Mouse (Mus musculus) heart, adult 2 months (tissue): ENCODE data around the gene N4bp3. TPM values are rescaled to one million over a fixed set of nuclear protein-coding genes. Genes with fewer than 3 reads are reported as not detected.
A peak's percentile ranks its signal among the peaks of the same experiment; 100 is the strongest.
"Not testable (repeated sequence)": the region's sequence is repeated elsewhere in the genome, so short reads cannot be mapped to it uniquely, and the experiment has no call there.

Experiments used
- DNase-seq, 2 experiments: peaks; one replicate each; pipeline ENCODE4 v3.0.0; 2021
- H3K27ac ChIP-seq: fragments of 200-600 bp; 2 replicates; pipeline ENCODE4 v1.8.1; 2022
- H3K27me3 ChIP-seq: fragments of 200-500 bp; 2 replicates; pipeline ENCODE4 v1.6.1; 2012; ENCODE audit warnings: mild to moderate bottlenecking, low read length, inconsistent platforms, mixed read lengths; ENCODE audit not compliant: control insufficient read depth, insufficient read depth
- H3K36me3 ChIP-seq: fragments of 200-500 bp; 2 replicates; pipeline ENCODE4 v1.6.1; 2012; ENCODE audit warnings: low read length, inconsistent platforms; ENCODE audit not compliant: control insufficient read depth, insufficient read depth
- H3K4me1 ChIP-seq: fragments of 200-500 bp; 2 replicates; pipeline ENCODE4 v1.6.1; 2011; ENCODE audit warnings: low read length; ENCODE audit not compliant: control insufficient read depth, insufficient read depth
- H3K4me3 ChIP-seq: fragments of 200-600 bp; 2 replicates; pipeline ENCODE4 v1.8.1; 2022
- H3K79me2 ChIP-seq: fragments of 200-500 bp; replicated peaks from 2 replicates; pipeline ENCODE4 v1.6.1; 2012; ENCODE audit warnings: mild to moderate bottlenecking, inconsistent platforms, low read length, moderate library complexity, mixed read lengths; ENCODE audit not compliant: control insufficient read depth, insufficient read depth
- H3K9ac ChIP-seq: fragments of 200-500 bp; 2 replicates; pipeline ENCODE4 v1.6.1; 2012; ENCODE audit warnings: low read depth, mild to moderate bottlenecking, control low read depth, inconsistent platforms, low read length, mixed read lengths
- CTCF ChIP-seq: fragments of 200-600 bp; IDR thresholded peaks from 2 replicates; pipeline ENCODE4 v1.8.1; 2022; ENCODE audit warnings: antibody characterized with exemption, mild to moderate bottlenecking, moderate library complexity
- EP300 ChIP-seq: fragments of 200-500 bp; IDR thresholded peaks from 2 replicates; pipeline ENCODE4 v1.6.1; 2011; ENCODE audit warnings: low read depth, low read length, control low read depth; ENCODE audit not compliant: insufficient read depth
- POLR2A ChIP-seq: fragments of 200-500 bp; IDR thresholded peaks from 2 replicates; pipeline ENCODE4 v1.6.1; 2011; ENCODE audit warnings: mild to moderate bottlenecking, low read depth, low read length, control low read depth; ENCODE audit not compliant: insufficient read depth
- WGBS: fragments of 180-500 bp; shearing (Covaris S2); methylation state at CpG from one replicate; pipeline ENCODE4 v1.1.7; 2018; 5-methylcytosine and 5-hydroxymethylcytosine counted together
- intact Hi-C: fragments of 180-260 bp; cut with DNase I; formaldehyde crosslinking; loops from one replicate; pipeline ENCODE4 v1.15.1; 2025
- polyA plus RNA-seq: library from polyadenylated mRNA; depleted of rRNA; stranded (reverse); fragments of >200 nt; gene quantifications from 2 replicates; pipeline ENCODE4 v1.2.3, GENCODE M21; 2012
- total RNA-seq, 2 experiments: library from RNA; stranded (reverse); gene quantifications; 2 replicates each; pipeline ENCODE4 v1.2.3; 2021

N4bp3 gene
- total and polyA plus RNA-seq, 3 experiments = 8.2 to 10.7 (median 10.2) TPM

- no peaks in the 10 kb centered on the region; the same call in 1 of the 2 replicates for H3K4me1 ChIP-seq
- no peaks in the 10 kb centered on the region for H3K79me2 ChIP-seq
- no peak overlapping the region for H3K9ac ChIP-seq
- H3K4me3 ChIP-seq = no peak overlapping the region
- no peak overlapping the region for H3K27ac ChIP-seq
- intact Hi-C loops = loop anchor here (2.0 kb wide), 1 partner anchor 13 kb away; the partner anchor contains the start of gene Rmnd5b
- H3K36me3 ChIP-seq = no peaks in the 10 kb centered on the region
- TF ChIP-seq CTCF = no peak
- no peak for TF ChIP-seq POLR2A
- TF ChIP-seq EP300 = no peak
- DNase-seq = no peak
- WGBS = 98% methylated on average over 2 of the region's 2 CpGs
- H3K27me3 ChIP-seq = no peaks in the 10 kb centered on the region
Measured at GRCm38 (mm10) chr11:51621776-51622175, 28.9 kb downstream of the N4bp3 start.

- Histone ChIP-seq H3K79me2 (no peaks in the 10 kb centered on the region), H3K27me3 (no peaks in the 10 kb centered on the region), H3K27ac (peak overlapping the region; percentile 69), H3K36me3 (no peaks in the 10 kb centered on the region), H3K9ac (peak overlapping the region; percentile 81), H3K4me3 (peak overlapping the region; percentile 67), H3K4me1 (peaks cover 3% of the 10 kb centered on the region)
- WGBS = 2% methylated on average over 11 of the region's 11 CpGs
- intact Hi-C loops = loop anchor here (2.0 kb wide), 1 partner anchor 15 kb away; the partner anchor contains the start of gene Rmnd5b
- TF ChIP-seq POLR2A (no peak), CTCF (no peak), EP300 (no peak)
- DNase-seq = no peak
Measured at GRCm38 (mm10) chr11:51620084-51620483, 30.6 kb downstream of the N4bp3 start.

GRCm38 (mm10) chr11:51619409-51620060 lies 31.1 kb downstream of the N4bp3 start, which contains the start of gene Nhp2:
TSS of gene Nhp2 (plus strand) at chr11:51619735.
- intact Hi-C loops = loop anchor here (2.0 to 5.0 kb wide), 3 partner anchors 15 to 138 kb away; partner anchors contain the start of gene Rmnd5b
- Histone ChIP-seq H3K4me3 (peak within 1 kb of the TSS; percentile 67), H3K27me3 (no peaks in the 10 kb centered on the region), H3K4me1 (peaks cover 4% of the 10 kb centered on the region), H3K27ac (peak within 1 kb of the TSS; percentile 69), H3K36me3 (no peaks in the 10 kb centered on the region), H3K9ac (peak within 1 kb of the TSS; percentile 81), H3K79me2 (no peaks in the 10 kb centered on the region)
- TF ChIP-seq CTCF (0 out of 2 replicates have a peak, but pooled peaks have one; percentile 3), EP300 (no peak)
- peak; percentile 92 to 94 for DNase-seq
- WGBS = under 1% methylated on average over 51 of the region's 51 CpGs

GRCm38 (mm10) chr11:51618894-51619408 lies 31.7 kb downstream of the N4bp3 start:
- H3K27ac ChIP-seq = peak overlapping the region; percentile 49
- intact Hi-C loops = loop anchor here (2.0 to 5.0 kb wide), 2 partner anchors 34 to 138 kb away; no protein-coding TSS in a partner anchor
- no peaks in the 10 kb centered on the region for H3K36me3 ChIP-seq
- 0 out of 2 replicates have a peak, but pooled peaks have one; percentile 20 for TF ChIP-seq POLR2A
- no peak for TF ChIP-seq EP300
- TF ChIP-seq CTCF = no peak
- WGBS = 47% methylated on average over 8 of the region's 8 CpGs
- H3K9ac ChIP-seq = no peak overlapping the region
- no peaks in the 10 kb centered on the region for H3K79me2 ChIP-seq
- H3K27me3 ChIP-seq = no peaks in the 10 kb centered on the region
- peaks cover 4% of the 10 kb centered on the region for H3K4me1 ChIP-seq
- DNase-seq = no peak
- H3K4me3 ChIP-seq = peak overlapping the region; percentile 67

GRCm38 (mm10) chr11:51617693-51618092 lies 32.9 kb downstream of the N4bp3 start:
- peaks cover 4% of the 10 kb centered on the region for H3K4me1 ChIP-seq
- H3K79me2 ChIP-seq = no peaks in the 10 kb centered on the region
- peak; percentile 60 to 62 for DNase-seq
- H3K36me3 ChIP-seq = no peaks in the 10 kb centered on the region
- WGBS = 0% methylated on average over 4 of the region's 4 CpGs
- no peaks in the 10 kb centered on the region for H3K27me3 ChIP-seq
- H3K4me3 ChIP-seq = no peak overlapping the region
- intact Hi-C loops = loop anchor here (1.0 to 5.0 kb wide), 3 partner anchors 35 to 140 kb away; no protein-coding TSS in a partner anchor
- H3K9ac ChIP-seq = no peak overlapping the region
- peak; percentile 93 for TF ChIP-seq EP300
- peak; percentile 90 for TF ChIP-seq CTCF
- TF ChIP-seq POLR2A = no peak
- no peak overlapping the region for H3K27ac ChIP-seq

- H3K36me3 ChIP-seq, H3K79me2 ChIP-seq, H3K4me3 ChIP-seq, H3K27ac ChIP-seq, H3K27me3 ChIP-seq, H3K9ac ChIP-seq, H3K4me1 ChIP-seq, DNase-seq: not testable (repeated sequence)
- WGBS = 90% methylated on average over 7 of the region's 7 CpGs
- intact Hi-C loops = loop anchor here (5.0 kb wide), 1 partner anchor 141 kb away; no protein-coding TSS in a partner anchor
Measured at GRCm38 (mm10) chr11:51616113-51616512, 34.5 kb downstream of the N4bp3 start.
